Mouse (Mus musculus): ENCODE data around the gene Tnfrsf13b.

Tnfrsf13b gene

GRCm38 (mm10) chr11:61126606-61127355, at the start of gene Tnfrsf13b:
Gene Tnfrsf13b, plus strand, starts transcription at chr11:61126755.
- no peak for DNase-seq (ENCODE audit: low spot score)

- DNase-seq (ENCODE audit: low spot score), result no peak
Measured at GRCm38 (mm10) chr11:61081624-61082023, 44.9 kb upstream of the Tnfrsf13b start.

GRCm38 (mm10) chr11:61090195-61090594, 36.4 kb upstream of the Tnfrsf13b start:
- DNase-seq (ENCODE audit: low spot score), result no peak

GRCm38 (mm10) chr11:61091192-61091591, 35.4 kb upstream of the Tnfrsf13b start:
- no peak for DNase-seq (ENCODE audit: low spot score)

GRCm38 (mm10) chr11:61091642-61092262, 34.8 kb upstream of the Tnfrsf13b start:
- DNase-seq (ENCODE audit: low spot score), result peak; percentile 77

GRCm38 (mm10) chr11:61098046-61098445, 28.5 kb upstream of the Tnfrsf13b start:
- DNase-seq (ENCODE audit: low spot score), result no peak

GRCm38 (mm10) chr11:61102397-61103339, 23.9 kb upstream of the Tnfrsf13b start:
- DNase-seq (ENCODE audit: low spot score), result no peak

GRCm38 (mm10) chr11:61104241-61104901, 22.2 kb upstream of the Tnfrsf13b start:
- peak; percentile 92 for DNase-seq (ENCODE audit: low spot score)

- DNase-seq (ENCODE audit: low spot score), result no peak
Measured at GRCm38 (mm10) chr11:61108911-61109361, 17.6 kb upstream of the Tnfrsf13b start.

GRCm38 (mm10) chr11:61109707-61110106, 16.8 kb upstream of the Tnfrsf13b start:
- no peak for DNase-seq (ENCODE audit: low spot score)

- no peak for DNase-seq (ENCODE audit: low spot score)
Measured at GRCm38 (mm10) chr11:61110113-61110512, 16.4 kb upstream of the Tnfrsf13b start.

- DNase-seq (ENCODE audit: low spot score), result no peak
Measured at GRCm38 (mm10) chr11:61110928-61111327, 15.6 kb upstream of the Tnfrsf13b start.

- no peak for DNase-seq (ENCODE audit: low spot score)
Measured at GRCm38 (mm10) chr11:61111472-61111871, 15.1 kb upstream of the Tnfrsf13b start.

- DNase-seq (ENCODE audit: low spot score), result no peak
Measured at GRCm38 (mm10) chr11:61112323-61112995, 14.1 kb upstream of the Tnfrsf13b start.

- no peak for DNase-seq (ENCODE audit: low spot score)
Measured at GRCm38 (mm10) chr11:61116226-61116625, 10.3 kb upstream of the Tnfrsf13b start.

GRCm38 (mm10) chr11:61119996-61120583, 6.5 kb upstream of the Tnfrsf13b start:
- no peak for DNase-seq (ENCODE audit: low spot score)

GRCm38 (mm10) chr11:61122283-61122768, 4.2 kb upstream of the Tnfrsf13b start:
- DNase-seq (ENCODE audit: low spot score), result no peak

- DNase-seq (ENCODE audit: low spot score), result no peak
Measured at GRCm38 (mm10) chr11:61122769-61123288, 3.7 kb upstream of the Tnfrsf13b start.

GRCm38 (mm10) chr11:61123886-61124285, 2.7 kb upstream of the Tnfrsf13b start:
- no peak for DNase-seq (ENCODE audit: low spot score)

- no peak for DNase-seq (ENCODE audit: low spot score)
Measured at GRCm38 (mm10) chr11:61125970-61126369, 585 bp upstream of the Tnfrsf13b start.
